Mouse (Mus musculus): ENCODE data around the gene Reg4.

Gene Reg4

DNA sequence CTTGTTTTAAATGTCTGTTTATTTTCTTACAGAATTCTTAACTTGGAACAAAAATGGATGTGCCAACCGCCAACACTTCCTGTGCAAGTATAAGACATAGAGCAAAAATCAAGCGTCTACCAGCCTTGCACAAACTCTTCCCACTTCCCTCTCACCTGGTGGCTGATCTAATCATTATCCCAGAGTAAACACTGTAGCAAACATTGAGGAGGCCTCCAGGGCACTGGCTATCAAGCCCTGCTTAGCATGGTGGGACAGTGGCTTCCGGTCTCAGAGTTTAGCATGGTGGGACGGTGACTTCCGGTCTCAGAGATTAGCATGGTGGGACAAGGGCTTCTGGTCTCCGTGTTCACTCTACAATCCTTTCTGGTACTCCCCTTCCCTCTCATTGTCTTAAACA, 14.3 kb downstream of the Reg4 start:
- ATAC-seq (ENCODE audit: low TSS enrichment): no peak

- no peak for ATAC-seq (ENCODE audit: low TSS enrichment)
Measured at GRCm38 (mm10) chr3:98237240-98237639, 15.3 kb downstream of the Reg4 start.

GRCm38 (mm10) chr3:98238150-98238549, 16.2 kb downstream of the Reg4 start:
- no peak for ATAC-seq (ENCODE audit: low TSS enrichment)

- ATAC-seq (ENCODE audit: low TSS enrichment): no peak
Measured at GRCm38 (mm10) chr3:98242051-98242450, 20.1 kb downstream of the Reg4 start.

- no peak for ATAC-seq (ENCODE audit: low TSS enrichment)
Measured at GRCm38 (mm10) chr3:98242458-98243037, 20.6 kb downstream of the Reg4 start.

DNA sequence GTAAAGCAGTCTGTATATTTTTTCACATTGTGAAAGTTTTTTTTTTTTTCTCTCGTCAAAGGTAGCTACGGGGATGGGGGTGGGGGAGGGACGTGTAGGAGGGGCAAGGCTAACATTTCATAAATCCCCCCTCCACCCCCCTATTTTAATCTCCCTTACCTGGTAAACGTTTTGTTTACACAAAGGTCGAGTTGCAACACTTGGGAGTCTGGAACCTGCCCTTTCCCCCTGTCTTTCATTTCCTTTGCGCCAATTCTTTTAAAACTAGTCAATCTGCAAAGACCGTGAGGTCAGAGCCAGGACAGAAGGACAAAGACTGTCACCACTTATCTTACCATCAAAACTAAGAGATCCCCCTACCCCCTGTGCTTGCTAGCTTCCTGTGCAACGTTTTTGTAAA, 23.9 kb downstream of the Reg4 start:
- ATAC-seq (ENCODE audit: low TSS enrichment): no peak

- ATAC-seq (ENCODE audit: low TSS enrichment): no peak
Measured at GRCm38 (mm10) chr3:98246985-98247751, 25.2 kb downstream of the Reg4 start.

- peak; percentile 21; the same call in 1 of the 2 replicates for ATAC-seq (ENCODE audit: low TSS enrichment)
Measured at GRCm38 (mm10) chr3:98249378-98249777, 27.4 kb downstream of the Reg4 start.

- peak; percentile 95 for ATAC-seq (ENCODE audit: low TSS enrichment)
Measured at GRCm38 (mm10) chr3:98249833-98250448, 28.0 kb downstream of the Reg4 start.

- ATAC-seq (ENCODE audit: low TSS enrichment): no peak
Measured at GRCm38 (mm10) chr3:98254059-98254458, 32.1 kb downstream of the Reg4 start.

GRCm38 (mm10) chr3:98254656-98255583, 33.0 kb downstream of the Reg4 start:
- ATAC-seq (ENCODE audit: low TSS enrichment): no peak

DNA sequence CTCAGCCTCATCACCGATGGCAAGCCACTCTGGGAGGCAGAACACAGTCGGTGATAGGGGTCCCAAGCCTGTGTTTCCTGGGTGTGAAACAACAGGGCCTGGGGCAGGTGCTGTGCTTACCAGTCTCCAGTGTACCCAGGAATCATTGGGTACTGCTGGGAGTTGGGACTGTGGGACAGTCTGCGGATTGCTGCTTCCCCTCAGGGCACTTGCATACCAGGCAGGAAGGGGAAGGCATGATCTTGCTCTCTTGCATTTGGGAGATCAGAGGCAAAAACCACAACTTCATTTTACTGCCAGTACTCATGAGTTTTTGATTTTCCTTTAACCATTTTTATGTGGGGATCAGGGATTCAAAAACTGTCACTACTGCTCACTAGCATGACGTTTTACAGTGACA, 36.8 kb downstream of the Reg4 start:
- peak; percentile 17; the same call in 1 of the 2 replicates for ATAC-seq (ENCODE audit: low TSS enrichment)

DNA sequence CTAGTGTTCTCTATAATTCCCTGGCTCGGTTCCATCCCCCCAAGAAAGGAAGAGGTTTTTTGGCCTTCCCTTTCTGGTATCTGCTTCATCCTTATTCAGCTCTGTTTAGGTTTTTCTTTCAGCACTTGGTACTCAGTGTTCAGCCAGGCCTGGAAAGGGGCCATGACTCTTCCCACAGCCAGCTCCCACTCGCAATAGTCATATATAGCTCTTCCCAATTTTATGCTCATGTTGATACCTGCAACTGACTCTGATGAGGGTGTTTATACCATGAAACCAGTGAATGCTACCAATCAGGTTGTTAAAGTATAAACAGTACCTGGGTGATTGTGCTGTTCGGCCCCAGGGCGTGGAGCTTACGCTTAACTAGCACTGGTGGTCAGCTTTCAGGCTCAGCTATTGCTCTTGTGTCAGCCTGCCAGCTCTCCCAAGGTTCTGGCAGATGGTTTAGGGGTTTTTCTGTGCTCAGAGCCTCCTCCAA, 37.4 kb downstream of the Reg4 start:
- ATAC-seq (ENCODE audit: low TSS enrichment): peak; percentile 97

DNA sequence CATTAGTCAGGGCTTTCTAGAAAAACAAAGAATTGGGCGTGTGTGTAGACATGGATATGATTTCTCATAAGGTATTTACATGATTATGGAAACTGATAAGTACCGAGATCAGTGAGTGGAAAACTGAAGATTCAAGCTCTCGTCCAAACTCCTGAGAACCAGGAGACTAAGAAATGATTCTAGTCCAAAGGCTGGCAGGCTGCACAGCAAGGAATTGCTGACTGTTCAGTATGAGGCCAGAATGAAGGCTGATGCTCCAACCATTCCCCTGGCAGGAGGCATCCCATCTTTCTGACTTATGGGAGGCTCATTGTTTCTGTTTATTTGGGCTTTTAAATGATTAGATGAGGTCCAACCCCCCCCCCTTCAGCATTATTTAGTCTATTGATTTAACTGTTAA, 38.6 kb downstream of the Reg4 start:
- no peak for ATAC-seq (ENCODE audit: low TSS enrichment)

DNA sequence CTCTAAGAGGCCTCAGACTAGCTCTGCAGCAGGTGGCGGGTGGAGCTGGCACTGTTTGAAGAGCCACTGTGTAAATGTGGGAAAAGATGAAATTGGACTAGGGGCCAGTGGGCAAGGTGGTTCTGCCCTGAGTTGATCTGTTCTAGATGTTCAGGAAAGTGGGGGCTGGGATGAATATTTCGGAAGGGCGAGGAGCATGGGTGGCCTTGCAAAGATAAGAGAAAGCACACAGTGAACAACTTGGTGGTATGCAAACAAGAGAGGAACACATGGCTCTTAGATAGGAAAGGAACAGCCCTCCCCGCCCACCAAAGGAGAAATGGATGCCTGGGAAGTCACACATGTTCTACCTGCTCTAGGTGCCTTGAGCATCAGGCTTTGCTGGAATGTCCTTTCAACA, 39.5 kb downstream of the Reg4 start:
- no peak for ATAC-seq (ENCODE audit: low TSS enrichment)

- no peak for ATAC-seq (ENCODE audit: low TSS enrichment)
Measured at GRCm38 (mm10) chr3:98262133-98262532, 40.2 kb downstream of the Reg4 start.

DNA sequence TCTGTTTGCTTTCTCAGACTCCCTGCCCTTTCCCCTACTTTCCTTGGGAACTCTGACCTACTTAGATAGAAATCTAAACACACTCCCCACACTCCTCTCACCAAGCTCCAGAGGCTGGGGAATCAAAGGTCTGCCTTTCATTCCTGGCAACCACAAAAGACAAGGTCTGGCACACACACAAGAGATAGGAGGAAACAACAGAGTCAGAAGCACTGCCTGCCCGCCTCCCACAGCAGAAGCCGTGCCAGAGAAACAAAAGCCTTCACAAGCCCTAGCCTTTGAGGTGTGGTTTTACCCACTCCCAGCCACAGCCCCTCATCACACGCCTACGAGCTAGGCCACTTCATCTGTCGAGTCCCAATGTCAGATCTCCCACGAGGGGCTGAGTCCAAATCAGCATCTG, 45.3 kb downstream of the Reg4 start:
- peak; percentile 34; the same call in 1 of the 2 replicates for ATAC-seq (ENCODE audit: low TSS enrichment)

DNA sequence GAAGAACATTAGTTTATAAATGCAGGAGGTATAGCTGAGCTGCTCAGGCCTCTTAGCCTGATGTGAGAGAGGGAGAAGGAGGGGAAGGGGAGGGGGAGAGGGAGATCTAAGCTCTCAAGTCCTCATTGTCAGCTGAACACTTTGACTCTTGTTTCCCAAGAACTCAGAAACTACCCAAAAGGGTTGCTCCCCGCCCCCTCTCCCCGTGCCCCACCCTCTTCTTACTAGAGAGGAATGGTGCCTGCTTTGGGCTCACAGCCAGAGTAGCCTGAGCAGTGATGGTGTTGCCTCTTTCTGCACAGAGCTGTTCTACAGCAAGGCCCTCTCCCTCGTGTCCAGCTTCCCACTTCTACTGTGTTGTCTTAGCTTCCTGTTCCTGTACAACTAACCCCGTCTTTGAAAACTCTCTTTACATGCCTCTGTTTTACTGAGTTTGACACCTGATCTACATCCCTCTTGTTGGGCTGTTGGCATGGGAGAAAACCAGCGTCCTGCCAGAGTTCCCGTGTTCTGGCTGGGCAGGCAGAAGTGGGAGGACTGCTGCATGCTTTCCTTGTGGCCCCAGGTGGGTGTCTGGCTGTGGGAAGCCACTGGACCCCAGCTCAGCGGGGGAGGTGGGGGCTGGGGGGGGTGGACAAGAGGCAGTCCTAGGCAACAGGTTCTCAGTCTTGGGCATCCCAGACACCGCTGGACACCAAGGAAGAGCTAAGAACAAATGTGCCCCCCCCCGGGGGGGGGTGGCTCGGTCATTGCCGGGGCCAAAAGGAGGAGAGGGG, 51.9 kb downstream of the Reg4 start:
- no peak for ATAC-seq (ENCODE audit: low TSS enrichment)

- ATAC-seq (ENCODE audit: low TSS enrichment): no peak
Measured at GRCm38 (mm10) chr3:98279682-98280081, 57.7 kb downstream of the Reg4 start.

GRCm38 (mm10) chr3:98280204-98280932, 58.4 kb downstream of the Reg4 start, which contains the start of gene Hmgcs2:
Gene Hmgcs2 (plus strand): TSS chr3:98280435.
- ATAC-seq (ENCODE audit: low TSS enrichment): no peak

Data from frontal cortex, adult (tissue).